Mouse (Mus musculus) hindbrain, postnatal 0 days (tissue): ENCODE data around the gene Ttc29. TPM values are rescaled to one million over a fixed set of nuclear protein-coding genes. Genes with fewer than 3 reads are reported as not detected.

ENCODE experiments used
- ATAC-seq: fragments of 200-750 bp; cut with Nextera tagmentation; 2 replicates; pipeline ENCODE4 v1.8.0; 2017; ENCODE audit warnings: mild to moderate bottlenecking, moderate TSS enrichment, moderate library complexity
- DNase-seq: peaks from one replicate; pipeline ENCODE4 v3.0.0-alpha.2; 2015; ENCODE audit warnings: low spot score
- H3K27ac ChIP-seq: fragments of 300-500 bp; sonication (generic); 2 replicates; pipeline ENCODE4 v1.5.1; 2014; ENCODE audit warnings: mild to moderate bottlenecking
- H3K27me3 ChIP-seq: fragments of 300-500 bp; sonication (generic); 2 replicates; pipeline ENCODE4 v1.6.1; 2014; ENCODE audit warnings: low read length, mixed read lengths; ENCODE audit not compliant: insufficient read depth
- H3K36me3 ChIP-seq: fragments of 300-500 bp; sonication (generic); 2 replicates; pipeline ENCODE4 v1.6.1; 2014; ENCODE audit warnings: low read length, mixed read lengths; ENCODE audit not compliant: insufficient read depth
- H3K4me1 ChIP-seq: fragments of 300-500 bp; sonication (generic); 2 replicates; pipeline ENCODE4 v1.6.1; 2014; ENCODE audit warnings: antibody characterized with exemption, low read length, mixed read lengths; ENCODE audit not compliant: insufficient read depth
- H3K4me2 ChIP-seq: fragments of 300-500 bp; sonication (generic); 2 replicates; pipeline ENCODE4 v1.6.1; 2014; ENCODE audit warnings: low read depth, mild to moderate bottlenecking, low read length, moderate library complexity, mixed read lengths
- H3K4me3 ChIP-seq: fragments of 300-500 bp; sonication (generic); 2 replicates; pipeline ENCODE4 v1.5.1; 2014; ENCODE audit warnings: low read length
- H3K9ac ChIP-seq: fragments of 300-500 bp; sonication (generic); replicated peaks from 2 replicates; pipeline ENCODE4 v1.6.1; 2014; ENCODE audit warnings: mild to moderate bottlenecking, low read length, moderate library complexity, mixed read lengths
- H3K9me3 ChIP-seq: fragments of 300-500 bp; sonication (generic); 2 replicates; pipeline ENCODE4 v1.6.1; 2016; ENCODE audit warnings: low read length, mixed read lengths
- CTCF ChIP-seq: IDR thresholded peaks from 2 replicates; pipeline ENCODE4 v1.5.1; 2016; ENCODE audit warnings: antibody characterized with exemption, control low read depth, low read depth
- WGBS: fragments of 180-500 bp; shearing (Covaris S2); extraction: QIAGEN DNeasy Blood & Tissue Kit; methylation state at CpG from one replicate; pipeline ENCODE4 v1.1.7; 2014; 5-methylcytosine and 5-hydroxymethylcytosine counted together
- polyA plus RNA-seq: library from polyadenylated mRNA; unstranded; fragments of >200 nt; fragmentation: Nextera tagmentation; extraction: Ambion mirVana; gene quantifications from 2 replicates; pipeline ENCODE4 v1.2.1, GENCODE M21; 2015
- total RNA-seq: library from RNA; depleted of rRNA; stranded (reverse); fragments of >200 nt; gene quantifications from 2 replicates; pipeline ENCODE4 v1.2.3, GENCODE M21; 2014; rRNA removed

Ttc29 gene
- total RNA-seq (0.72 and 0.84 TPM in 2 replicates), polyA plus RNA-seq (0.69 and 0.87 TPM in 2 replicates)

DNA sequence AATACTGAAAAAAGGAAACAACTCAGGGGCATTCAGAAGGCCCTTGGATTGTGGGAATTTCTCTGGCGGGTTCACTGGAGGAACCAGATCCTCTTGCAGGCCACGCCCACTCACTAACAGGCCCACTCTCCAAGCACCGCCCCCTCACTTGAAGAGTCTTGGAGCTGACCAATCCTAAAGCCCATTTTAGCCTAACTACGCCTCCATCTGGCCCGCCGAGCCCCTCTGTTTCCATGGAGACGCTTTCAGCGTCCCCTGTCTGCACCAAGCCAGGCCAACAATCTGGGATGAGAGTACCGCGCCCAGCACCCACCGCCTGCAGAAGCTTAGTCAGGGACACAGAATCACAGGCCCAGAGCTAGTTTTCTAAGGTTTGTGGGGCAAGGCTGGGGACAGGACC, at the start of gene Ttc29:
TSS of gene Ttc29 (plus strand) at position 224 of the 400 bp plus-strand sequence.
- peaks cover 6% of the 10 kb centered on the region; the same call in 1 of the 2 replicates for H3K4me1 ChIP-seq
- no peaks in the 10 kb centered on the region for H3K27me3 ChIP-seq
- 4% methylated on average over 11 of the region's 11 CpGs for WGBS
- TF ChIP-seq CTCF, result no peak
- H3K9me3 ChIP-seq, result no peaks in the 10 kb centered on the region
- H3K36me3 ChIP-seq, result no peaks in the 10 kb centered on the region
- H3K4me3 ChIP-seq, result no peak within 1 kb of the TSS
- peak within 1 kb of the TSS; percentile 28 for H3K4me2 ChIP-seq
- peak; percentile 85 for DNase-seq
- H3K9ac ChIP-seq, result no peak within 1 kb of the TSS
- ATAC-seq, result peak; percentile 96
- H3K27ac ChIP-seq, result no peak within 1 kb of the TSS

DNA sequence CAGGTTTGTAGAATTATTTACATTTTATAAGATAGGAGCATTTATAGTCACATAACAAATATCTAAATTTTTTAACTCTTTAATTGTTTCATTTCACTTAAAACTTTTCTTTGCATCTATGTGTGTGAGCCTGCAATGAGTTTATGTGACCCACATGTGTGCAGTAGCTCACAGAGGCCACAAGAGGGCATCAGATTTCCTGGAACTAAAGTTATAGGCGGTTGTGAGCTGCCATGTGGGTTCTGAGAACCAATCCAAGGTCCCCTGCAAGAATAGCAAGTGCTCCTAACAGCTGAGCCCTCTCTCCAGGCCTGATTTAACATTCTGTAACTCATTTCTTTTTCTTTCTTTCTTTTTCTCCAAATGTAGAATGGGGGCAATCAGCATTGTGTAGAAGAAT, 41.7 kb upstream of the Ttc29 start:
- Histone ChIP-seq H3K9ac (no peak overlapping the region), H3K27ac (no peak overlapping the region), H3K4me1 (no peaks in the 10 kb centered on the region), H3K4me3 (no peak overlapping the region), H3K36me3 (no peaks in the 10 kb centered on the region), H3K27me3 (no peaks in the 10 kb centered on the region), H3K4me2 (no peak overlapping the region), H3K9me3 (no peaks in the 10 kb centered on the region)
- no peak for TF ChIP-seq CTCF
- 88% methylated on average over 1 of the region's 1 CpGs for WGBS
- ATAC-seq (no peak), DNase-seq (no peak)

DNA sequence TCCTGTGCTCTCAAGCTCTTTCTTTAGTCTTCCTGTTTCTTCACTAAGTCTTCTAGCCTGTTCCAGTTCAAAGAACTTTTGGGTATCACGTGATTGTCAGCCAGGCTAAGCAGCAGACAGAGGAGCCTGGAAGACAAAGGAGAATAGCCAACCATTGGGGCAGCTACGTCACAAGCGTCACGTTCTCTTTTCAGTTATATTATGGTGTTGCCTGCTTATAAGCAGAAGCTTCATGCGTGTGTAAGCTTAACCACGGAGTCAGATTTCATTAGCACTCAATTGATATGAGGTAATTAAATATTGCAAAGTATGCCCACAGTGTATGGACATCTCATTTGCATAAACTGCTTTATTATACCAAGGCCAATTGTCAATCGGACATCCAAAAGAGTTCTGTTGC, 30.4 kb upstream of the Ttc29 start:
- no peaks in the 10 kb centered on the region for H3K36me3 ChIP-seq
- H3K4me2 ChIP-seq, result no peak overlapping the region
- H3K27me3 ChIP-seq, result no peaks in the 10 kb centered on the region
- WGBS, result 59% methylated on average over 7 of the region's 7 CpGs
- H3K9ac ChIP-seq, result no peak overlapping the region
- TF ChIP-seq CTCF, result no peak
- H3K4me1 ChIP-seq, result no peaks in the 10 kb centered on the region
- no peaks in the 10 kb centered on the region for H3K9me3 ChIP-seq
- DNase-seq (no peak), ATAC-seq (no peak)
- H3K27ac ChIP-seq, result no peak overlapping the region
- H3K4me3 ChIP-seq, result no peak overlapping the region

DNA sequence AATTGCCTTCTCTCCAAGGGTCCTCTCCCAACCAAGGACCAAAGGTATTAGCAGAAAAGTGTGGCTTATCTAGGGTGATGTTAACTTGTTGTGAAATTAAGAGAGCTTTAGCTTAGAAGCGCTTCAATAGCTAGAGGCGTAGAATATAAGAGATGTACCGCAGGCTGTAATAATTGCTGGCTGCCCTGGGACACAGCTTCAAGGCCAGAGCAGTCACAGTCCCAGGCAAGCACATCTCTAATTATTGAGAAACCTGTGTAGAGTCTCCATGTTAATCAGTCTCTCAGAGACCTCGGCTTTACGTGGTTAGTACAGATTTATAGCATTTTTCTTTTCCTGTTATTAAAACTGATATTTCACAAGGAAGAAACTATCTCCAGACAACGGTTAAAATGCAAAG, 29.7 kb upstream of the Ttc29 start:
- Histone ChIP-seq H3K4me1 (no peaks in the 10 kb centered on the region), H3K27me3 (no peaks in the 10 kb centered on the region), H3K9me3 (no peaks in the 10 kb centered on the region), H3K9ac (no peak overlapping the region), H3K4me2 (no peak overlapping the region), H3K27ac (no peak overlapping the region), H3K36me3 (no peaks in the 10 kb centered on the region), H3K4me3 (no peak overlapping the region)
- DNase-seq (no peak), ATAC-seq (no peak)
- WGBS, result 81% methylated on average over 6 of the region's 6 CpGs
- TF ChIP-seq CTCF, result no peak

GRCm38 (mm10) chr8:78187087-78187486, 26.0 kb upstream of the Ttc29 start:
- H3K36me3 ChIP-seq, result no peaks in the 10 kb centered on the region
- H3K9ac ChIP-seq, result no peak overlapping the region
- ATAC-seq (no peak), DNase-seq (no peak)
- no peaks in the 10 kb centered on the region for H3K27me3 ChIP-seq
- no peaks in the 10 kb centered on the region for H3K4me1 ChIP-seq
- no peaks in the 10 kb centered on the region for H3K9me3 ChIP-seq
- H3K4me2 ChIP-seq, result no peak overlapping the region
- TF ChIP-seq CTCF, result no peak
- H3K27ac ChIP-seq, result no peak overlapping the region
- no peak overlapping the region for H3K4me3 ChIP-seq

DNA sequence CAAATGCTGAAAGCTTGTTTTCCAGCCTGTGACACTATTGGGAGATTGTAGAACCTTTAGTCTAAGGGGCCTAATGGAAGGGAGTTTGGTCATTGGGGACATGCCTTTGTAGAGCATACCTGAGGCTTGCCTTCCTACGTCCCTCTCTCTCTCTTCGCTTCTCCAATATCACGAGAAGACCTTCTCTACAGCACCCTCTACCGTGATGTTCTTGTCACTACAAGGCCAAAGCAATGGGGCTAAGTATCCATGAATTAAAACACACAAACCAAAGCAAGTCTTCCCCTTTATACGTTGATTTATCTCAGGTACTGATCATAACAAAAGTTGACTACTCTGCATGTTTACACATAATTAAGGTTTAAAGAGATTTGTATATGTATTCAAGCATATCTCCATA, 8.9 kb upstream of the Ttc29 start:
- H3K9ac ChIP-seq, result no peak overlapping the region
- no peak overlapping the region for H3K27ac ChIP-seq
- H3K27me3 ChIP-seq, result no peaks in the 10 kb centered on the region
- no peaks in the 10 kb centered on the region for H3K9me3 ChIP-seq
- H3K4me2 ChIP-seq, result no peak overlapping the region
- DNase-seq (peak; percentile 20), ATAC-seq (no peak)
- TF ChIP-seq CTCF, result peak; percentile 47
- WGBS, result 36% methylated on average over 5 of the region's 5 CpGs
- no peaks in the 10 kb centered on the region for H3K36me3 ChIP-seq
- no peaks in the 10 kb centered on the region for H3K4me1 ChIP-seq
- H3K4me3 ChIP-seq, result no peak overlapping the region

DNA sequence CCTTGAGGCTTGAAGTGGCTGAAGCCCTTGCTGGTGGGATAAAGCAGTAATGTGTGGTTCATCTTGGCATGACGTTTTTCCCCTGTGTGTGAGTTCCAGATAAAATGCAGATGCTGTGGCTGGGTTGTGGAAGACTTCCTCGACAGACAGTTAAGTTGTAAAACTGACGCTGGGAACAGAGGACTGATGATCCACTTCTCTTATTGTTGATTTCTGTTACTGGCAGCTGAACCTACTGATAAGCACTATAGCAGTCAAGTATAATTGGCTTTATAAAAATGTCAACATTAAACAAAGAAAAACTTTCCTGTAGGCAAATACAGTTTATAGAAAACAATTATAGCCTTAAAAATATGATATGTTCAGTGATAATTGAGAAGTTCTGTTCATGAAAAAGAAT, 2.7 kb upstream of the Ttc29 start:
- WGBS, result 74% methylated on average over 3 of the region's 3 CpGs
- Histone ChIP-seq H3K4me1 (peaks cover 6% of the 10 kb centered on the region; the same call in 1 of the 2 replicates), H3K27me3 (no peaks in the 10 kb centered on the region), H3K9me3 (no peaks in the 10 kb centered on the region), H3K4me2 (no peak overlapping the region), H3K27ac (no peak overlapping the region), H3K36me3 (no peaks in the 10 kb centered on the region), H3K4me3 (no peak overlapping the region), H3K9ac (no peak overlapping the region)
- DNase-seq, result no peak
- TF ChIP-seq CTCF, result no peak
- no peak for ATAC-seq
